Mouse (Mus musculus) heart, embryonic 13.5 days (tissue): ENCODE results near the gene Atp11b. TPM values are rescaled to one million over a fixed set of nuclear protein-coding genes. Genes with fewer than 3 reads are reported as not detected.

ENCODE experiments used
- ATAC-seq: fragments of 200-750 bp; cut with Nextera tagmentation; 2 replicates; pipeline ENCODE4 v1.8.0; 2017; ENCODE audit warnings: moderate TSS enrichment; ENCODE audit not compliant: insufficient number of reproducible peaks, low FRiP score, low TSS enrichment; ENCODE audit errors: extremely low read depth
- H3K27ac ChIP-seq: fragments of 300-500 bp; sonication (generic); replicated peaks from 2 replicates; pipeline ENCODE4 v1.5.1; 2015; ENCODE audit warnings: moderate library complexity, mild to moderate bottlenecking, inconsistent platforms
- H3K27me3 ChIP-seq: fragments of 300-500 bp; sonication (generic); replicated peaks from 2 replicates; pipeline ENCODE4 v1.6.1; 2015; ENCODE audit warnings: mild to moderate bottlenecking, inconsistent platforms
- H3K36me3 ChIP-seq: fragments of 300-500 bp; sonication (generic); 2 replicates; pipeline ENCODE4 v1.6.1; 2015; ENCODE audit warnings: mild to moderate bottlenecking, inconsistent platforms
- H3K4me1 ChIP-seq: fragments of 300-500 bp; sonication (generic); 2 replicates; pipeline ENCODE4 v1.6.1; 2015; ENCODE audit warnings: inconsistent platforms
- H3K4me2 ChIP-seq: fragments of 300-500 bp; sonication (generic); 2 replicates; pipeline ENCODE4 v1.6.1; 2015; ENCODE audit warnings: inconsistent platforms, mild to moderate bottlenecking, moderate library complexity
- H3K4me3 ChIP-seq: fragments of 300-500 bp; sonication (generic); 2 replicates; pipeline ENCODE4 v1.5.1; 2015; ENCODE audit warnings: moderate library complexity, mild to moderate bottlenecking, inconsistent platforms
- H3K9ac ChIP-seq: fragments of 300-500 bp; sonication (generic); 2 replicates; pipeline ENCODE4 v1.6.1; 2015; ENCODE audit warnings: inconsistent platforms, mild to moderate bottlenecking, moderate library complexity
- H3K9me3 ChIP-seq: fragments of 300-500 bp; sonication (generic); 2 replicates; pipeline ENCODE4 v1.6.1; 2016; ENCODE audit warnings: inconsistent platforms
- WGBS: fragments of 180-500 bp; shearing (Covaris S2); methylation state at CpG from one replicate; pipeline ENCODE4 v1.1.7; 2015; ENCODE audit warnings: mixed read lengths; 5-methylcytosine and 5-hydroxymethylcytosine counted together
- polyA plus RNA-seq: library from polyadenylated mRNA; unstranded; fragments of >200 nt; fragmentation: Nextera tagmentation; extraction: Ambion mirVana; gene quantifications from 2 replicates; pipeline ENCODE4 v1.2.1, GENCODE M21; 2015

Atp11b gene
- polyA plus RNA-seq, result 19.6 and 21.2 TPM in 2 replicates

- Histone ChIP-seq H3K4me2 (peak within 1 kb of the TSS; percentile 69), H3K9me3 (no peaks in the 10 kb centered on the region), H3K4me1 (peaks cover 12% of the 10 kb centered on the region), H3K27ac (peak within 1 kb of the TSS; percentile 96), H3K4me3 (peak within 1 kb of the TSS; percentile 92), H3K36me3 (no peaks in the 10 kb centered on the region), H3K9ac (peak within 1 kb of the TSS; percentile 94), H3K27me3 (no peaks in the 10 kb centered on the region)
- ATAC-seq, result peak; percentile 91
- WGBS, result under 1% methylated on average over 96 of the region's 114 CpGs
Observed at GRCm38 (mm10) chr3:35753825-35754767, at the start of gene Atp11b. Atp11b (plus strand) TSS chr3:35754106.

GRCm38 (mm10) chr3:35704328-35704613 is 49.6 kb upstream of the Atp11b start:
- Histone ChIP-seq H3K36me3 (no peaks in the 10 kb centered on the region), H3K27me3 (no peaks in the 10 kb centered on the region), H3K4me1 (no peaks in the 10 kb centered on the region), H3K9ac (no peak overlapping the region), H3K9me3 (no peaks in the 10 kb centered on the region), H3K4me2 (no peak overlapping the region), H3K27ac (no peak overlapping the region), H3K4me3 (no peak overlapping the region)
- 71% methylated on average over 4 of the region's 4 CpGs for WGBS
- ATAC-seq, result no peak

GRCm38 (mm10) chr3:35719531-35720205 is 34.2 kb upstream of the Atp11b start:
- WGBS, result 67% methylated on average over 8 of the region's 8 CpGs
- no peak overlapping the region for H3K27ac ChIP-seq
- no peak for ATAC-seq
- no peak overlapping the region for H3K9ac ChIP-seq
- H3K9me3 ChIP-seq, result no peaks in the 10 kb centered on the region
- H3K4me1 ChIP-seq, result no peaks in the 10 kb centered on the region
- H3K4me3 ChIP-seq, result no peak overlapping the region
- no peak overlapping the region for H3K4me2 ChIP-seq
- no peaks in the 10 kb centered on the region for H3K36me3 ChIP-seq
- H3K27me3 ChIP-seq, result no peaks in the 10 kb centered on the region

GRCm38 (mm10) chr3:35720801-35721200 is 33.1 kb upstream of the Atp11b start:
- no peak overlapping the region for H3K27ac ChIP-seq

GRCm38 (mm10) chr3:35721818-35722446 is 32.0 kb upstream of the Atp11b start:
- no peak for ATAC-seq
- Histone ChIP-seq H3K4me2 (no peak overlapping the region), H3K4me1 (no peaks in the 10 kb centered on the region), H3K4me3 (no peak overlapping the region), H3K36me3 (no peaks in the 10 kb centered on the region), H3K27ac (no peak overlapping the region), H3K9me3 (no peaks in the 10 kb centered on the region), H3K9ac (no peak overlapping the region), H3K27me3 (no peaks in the 10 kb centered on the region)
- WGBS, result 73% methylated on average over 4 of the region's 4 CpGs

More at GRCm38 (mm10) chr3:35720801-35721200, 33.1 kb upstream of the Atp11b start:
- no peaks in the 10 kb centered on the region for H3K27me3 ChIP-seq
- H3K9me3 ChIP-seq, result no peaks in the 10 kb centered on the region
- 63% methylated on average over 3 of the region's 3 CpGs for WGBS
- no peak for ATAC-seq
- H3K36me3 ChIP-seq, result no peaks in the 10 kb centered on the region
- H3K9ac ChIP-seq, result no peak overlapping the region
- H3K4me1 ChIP-seq, result no peaks in the 10 kb centered on the region
- no peak overlapping the region for H3K4me3 ChIP-seq
- H3K4me2 ChIP-seq, result no peak overlapping the region

- Histone ChIP-seq H3K9me3 (no peaks in the 10 kb centered on the region), H3K27ac (no peak overlapping the region), H3K4me2 (no peak overlapping the region), H3K4me1 (no peaks in the 10 kb centered on the region), H3K27me3 (no peaks in the 10 kb centered on the region), H3K9ac (no peak overlapping the region), H3K4me3 (no peak overlapping the region), H3K36me3 (no peaks in the 10 kb centered on the region)
- ATAC-seq, result no peak
- WGBS, result 75% methylated on average over 7 of the region's 7 CpGs
Observed at GRCm38 (mm10) chr3:35722811-35723210, 31.1 kb upstream of the Atp11b start.

GRCm38 (mm10) chr3:35723586-35724322 is 30.2 kb upstream of the Atp11b start:
- Histone ChIP-seq H3K4me3 (no peak overlapping the region), H3K36me3 (no peaks in the 10 kb centered on the region), H3K4me1 (no peaks in the 10 kb centered on the region), H3K9ac (no peak overlapping the region), H3K9me3 (no peaks in the 10 kb centered on the region), H3K27ac (no peak overlapping the region), H3K27me3 (no peaks in the 10 kb centered on the region), H3K4me2 (no peak overlapping the region)
- no peak for ATAC-seq
- 57% methylated on average over 9 of the region's 9 CpGs for WGBS

GRCm38 (mm10) chr3:35725096-35725495 is 28.8 kb upstream of the Atp11b start:
- 44% methylated on average over 7 of the region's 7 CpGs for WGBS
- no peaks in the 10 kb centered on the region for H3K4me1 ChIP-seq
- no peak for ATAC-seq

GRCm38 (mm10) chr3:35726936-35727335 is 27.0 kb upstream of the Atp11b start:
- ATAC-seq, result no peak
- H3K4me2 ChIP-seq, result no peak overlapping the region
- H3K27me3 ChIP-seq, result no peaks in the 10 kb centered on the region
- no peaks in the 10 kb centered on the region for H3K9me3 ChIP-seq
- H3K9ac ChIP-seq, result no peak overlapping the region
- no peak overlapping the region for H3K27ac ChIP-seq
- H3K4me3 ChIP-seq, result no peak overlapping the region
- no peaks in the 10 kb centered on the region for H3K4me1 ChIP-seq
- H3K36me3 ChIP-seq, result no peaks in the 10 kb centered on the region
- 63% methylated on average over 1 of the region's 1 CpGs for WGBS

More at GRCm38 (mm10) chr3:35725096-35725495, 28.8 kb upstream of the Atp11b start:
- Histone ChIP-seq H3K27me3 (no peaks in the 10 kb centered on the region), H3K4me3 (no peak overlapping the region), H3K36me3 (no peaks in the 10 kb centered on the region), H3K9ac (no peak overlapping the region), H3K27ac (no peak overlapping the region), H3K4me2 (no peak overlapping the region), H3K9me3 (no peaks in the 10 kb centered on the region)

GRCm38 (mm10) chr3:35729490-35729889 is 24.4 kb upstream of the Atp11b start:
- Histone ChIP-seq H3K9me3 (peaks cover 7% of the 10 kb centered on the region; the same call in 1 of the 2 replicates), H3K4me2 (no peak overlapping the region), H3K9ac (no peak overlapping the region), H3K27me3 (no peaks in the 10 kb centered on the region), H3K4me1 (no peaks in the 10 kb centered on the region), H3K4me3 (no peak overlapping the region), H3K36me3 (no peaks in the 10 kb centered on the region), H3K27ac (no peak overlapping the region)
- ATAC-seq, result no peak
- WGBS, result 52% methylated on average over 6 of the region's 6 CpGs
